Mouse (Mus musculus) myocyte (in vitro differentiated cells): Measurements from ENCODE around the gene Slc25a21.

ENCODE experiments used
- CEBPB ChIP-seq: IDR thresholded peaks from 2 replicates; pipeline ENCODE4 v1.6.1; 2011; ENCODE audit warnings: mild to moderate bottlenecking, moderate library complexity; ENCODE audit not compliant: poor library complexity, insufficient read depth, severe bottlenecking
- MAX ChIP-seq: IDR thresholded peaks from one replicate; pipeline ENCODE4 v1.6.1; 2011; ENCODE audit warnings: low read depth, mild to moderate bottlenecking, control low read depth
- MYOD1 ChIP-seq, 3 experiments: IDR thresholded peaks; one replicate each; pipeline ENCODE4 v1.6.1; 2011; ENCODE audit warnings: control low read depth in 2 of 3, low read depth in 2 of 3, mild to moderate bottlenecking in 2 of 3, moderate library complexity in 1 of 3; ENCODE audit not compliant: insufficient read length in 2 of 3, control insufficient read depth in 1 of 3
- MYOG ChIP-seq, 3 experiments: IDR thresholded peaks; one replicate each; pipeline ENCODE4 v1.6.1; 2011; ENCODE audit warnings: control low read depth in 2 of 3, low read depth in 2 of 3, mild to moderate bottlenecking in 2 of 3; ENCODE audit not compliant: insufficient read length in 2 of 3, control insufficient read depth in 1 of 3, insufficient read depth in 1 of 3
- POLR2A ChIP-seq: IDR thresholded peaks from one replicate; pipeline ENCODE4 v1.6.1; 2011; ENCODE audit warnings: low read depth, mild to moderate bottlenecking, control low read depth, moderate library complexity; ENCODE audit not compliant: insufficient read length
- POLR2AphosphoS2 ChIP-seq: IDR thresholded peaks from one replicate; pipeline ENCODE4 v1.6.1; 2011; ENCODE audit warnings: low read depth, control low read depth; ENCODE audit not compliant: insufficient read length
- REST ChIP-seq: IDR thresholded peaks from one replicate; pipeline ENCODE4 v1.6.1; 2011; ENCODE audit warnings: mild to moderate bottlenecking, control low read depth, moderate library complexity; ENCODE audit not compliant: insufficient read depth, insufficient read length
- USF1 ChIP-seq: IDR thresholded peaks from one replicate; pipeline ENCODE4 v1.6.1; 2011; ENCODE audit warnings: low read depth, mild to moderate bottlenecking, control low read depth, moderate library complexity

DNA sequence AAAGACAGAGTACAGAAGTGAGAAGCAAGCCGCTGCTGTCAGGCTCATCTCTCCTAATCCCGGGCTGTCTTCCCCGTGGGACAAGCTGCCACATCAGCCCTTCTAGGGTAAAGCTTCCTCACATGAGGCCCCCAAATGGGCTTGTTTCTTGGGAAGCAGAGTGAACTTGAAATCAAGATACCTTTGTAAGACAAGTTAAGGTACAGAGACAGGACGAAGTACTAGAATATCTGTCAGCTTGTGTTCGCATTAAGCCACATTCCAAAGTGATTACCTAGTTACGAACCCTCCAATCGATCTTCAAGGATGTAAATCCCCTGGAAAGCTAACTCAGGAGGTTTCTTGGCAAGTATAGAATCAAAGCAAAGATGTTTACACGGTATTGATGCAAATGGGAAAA is 78.7 kb downstream of the Slc25a21 start:
- TF ChIP-seq POLR2A (no peak), REST (no peak), CEBPB (no peak), MYOG (IDR thresholded peaks at IDR 0.05; ENCODE audit: control insufficient read depth in 1 of 3, insufficient read depth in 1 of 3, insufficient read length in 2 of 3, low read depth in 2 of 3) (no peak), MYOD1 (IDR thresholded peaks at IDR 0.05; ENCODE audit: control insufficient read depth in 1 of 3, insufficient read length in 2 of 3, low read depth in 2 of 3) (no peak), USF1 (no peak), POLR2AphosphoS2 (no peak), MAX (no peak)
